Mouse (Mus musculus) MEL (cell line): ENCODE data around the gene Vmn1r167. TPM values are rescaled to one million over a fixed set of nuclear protein-coding genes. Genes with fewer than 3 reads are reported as not detected.
"Not testable (repeated sequence)": the region's sequence is repeated elsewhere in the genome, so short reads cannot be mapped to it uniquely, and the experiment has no call there.

ENCODE experiments used
- DNase-seq: peaks from one replicate; pipeline ENCODE4 v3.0.0; 2011; ENCODE audit warnings: low read depth, low spot score
- H3K27ac ChIP-seq: 2 replicates; pipeline ENCODE4 v1.5.1; 2012; ENCODE audit warnings: low read depth, mild to moderate bottlenecking, control low read depth, low read length, moderate library complexity; ENCODE audit not compliant: control insufficient read depth
- H3K27me3 ChIP-seq, 2 experiments: fragments of 150-350 bp in 1 of 2; sonication (generic) in 1 of 2; 2 replicates each; pipeline ENCODE4 v1.6.1; 2012; ENCODE audit warnings: low read length in 2 of 2, mild to moderate bottlenecking in 2 of 2, improper control_type of control experiment in 1 of 2, moderate library complexity in 1 of 2; ENCODE audit not compliant: insufficient read depth in 2 of 2, control insufficient read depth in 1 of 2
- H3K36me3 ChIP-seq, 2 experiments: 2 replicates each; pipeline ENCODE4 v1.6.1; 2012 to 2014; ENCODE audit warnings: low read length in 2 of 2, improper control_type of control experiment in 1 of 2, inconsistent platforms in 1 of 2, mild to moderate bottlenecking in 1 of 2; ENCODE audit not compliant: insufficient read depth in 2 of 2, control insufficient read depth in 1 of 2
- H3K4me1 ChIP-seq, 2 experiments: fragments of 150-350 bp in 1 of 2; sonication (generic) in 1 of 2; 2 replicates each; pipeline ENCODE4 v1.6.1; 2012; ENCODE audit warnings: low read length in 2 of 2, improper control_type of control experiment in 1 of 2, mild to moderate bottlenecking in 1 of 2; ENCODE audit not compliant: insufficient read depth in 2 of 2, control insufficient read depth in 1 of 2
- H3K4me3 ChIP-seq, 2 experiments: fragments of 150-350 bp in 1 of 2; sonication (generic) in 1 of 2; 2 replicates each; pipeline ENCODE4 v1.5.1; 2012; ENCODE audit warnings: low read depth in 2 of 2, low read length in 2 of 2, mild to moderate bottlenecking in 2 of 2, moderate library complexity in 2 of 2, control low read depth in 1 of 2, improper control_type of control experiment in 1 of 2; ENCODE audit not compliant: control insufficient read depth in 1 of 2, insufficient read depth in 1 of 2
- H3K79me2 ChIP-seq: 2 replicates; pipeline ENCODE4 v1.6.1; 2012; ENCODE audit warnings: mild to moderate bottlenecking, low read length, moderate library complexity; ENCODE audit not compliant: control insufficient read depth, poor library complexity, insufficient read depth
- H3K9ac ChIP-seq: 2 replicates; pipeline ENCODE4 v1.6.1; 2012; ENCODE audit warnings: low read depth, mild to moderate bottlenecking, control low read depth, low read length, moderate library complexity; ENCODE audit not compliant: control insufficient read depth, poor library complexity, severe bottlenecking
- H3K9me3 ChIP-seq: fragments of 150-350 bp; sonication (generic); replicated peaks from 2 replicates; pipeline ENCODE4 v1.6.1; 2012; ENCODE audit warnings: mild to moderate bottlenecking, low read length, improper control_type of control experiment, moderate library complexity; ENCODE audit not compliant: insufficient read depth
- polyA plus RNA-seq, 2 experiments: library from polyadenylated mRNA; stranded (reverse) in 1 of 2; unstranded in 1 of 2; fragments of >175 nt in 1 of 2; fragments of >200 nt in 1 of 2; gene quantifications; 2 replicates each; pipeline versions ENCODE4 v1.2.1 to v1.2.4; 2012; ENCODE audit warnings: low replicate concordance in 2 of 2, low read depth in 1 of 2; ENCODE audit not compliant: insufficient read length in 2 of 2, insufficient read depth in 1 of 2, missing spikeins in 1 of 2
- total RNA-seq: library from RNA; depleted of rRNA; stranded (reverse); fragments of 300-350 nt; gene quantifications from 2 replicates; pipeline ENCODE4 v1.2.3, GENCODE M21; 2012; rRNA removed

Gene Vmn1r167
- total RNA-seq (not detected in 2 replicates), polyA plus RNA-seq (not detected)

- DNase-seq, H3K9ac ChIP-seq, H3K4me3 ChIP-seq: not testable (repeated sequence)
These were observed at the start of gene Vmn1r167 for GRCm38 (mm10) chr7:23507106-23507505. TSS of gene Vmn1r167 (minus strand) at chr7:23507206.

GRCm38 (mm10) chr7:23539432-23539831 is 32.4 kb upstream of the Vmn1r167 start, which contains the start of gene Vmn1r168:
TSS of gene Vmn1r168 (plus strand) at chr7:23539732.
- not testable (repeated sequence) for H3K79me2 ChIP-seq, H3K9me3 ChIP-seq, H3K36me3 ChIP-seq, DNase-seq, H3K4me3 ChIP-seq, H3K4me1 ChIP-seq, H3K27ac ChIP-seq, H3K9ac ChIP-seq, H3K27me3 ChIP-seq

More at GRCm38 (mm10) chr7:23507106-23507505, at the start of gene Vmn1r167:
- not testable (repeated sequence) for H3K36me3 ChIP-seq, H3K9me3 ChIP-seq, H3K27ac ChIP-seq, H3K4me1 ChIP-seq, H3K79me2 ChIP-seq, H3K27me3 ChIP-seq

GRCm38 (mm10) chr7:23472886-23473285 is 34.1 kb downstream of the Vmn1r167 start:
- not testable (repeated sequence) for H3K36me3 ChIP-seq, H3K4me3 ChIP-seq, H3K9ac ChIP-seq, H3K4me1 ChIP-seq, H3K79me2 ChIP-seq, H3K27me3 ChIP-seq, DNase-seq, H3K27ac ChIP-seq, H3K9me3 ChIP-seq

- DNase-seq, H3K79me2 ChIP-seq, H3K27me3 ChIP-seq, H3K36me3 ChIP-seq, H3K4me1 ChIP-seq, H3K9ac ChIP-seq, H3K9me3 ChIP-seq, H3K4me3 ChIP-seq, H3K27ac ChIP-seq: not testable (repeated sequence)
These were observed 36.2 kb downstream of the Vmn1r167 start for GRCm38 (mm10) chr7:23470832-23471231.

- H3K36me3 ChIP-seq, H3K4me1 ChIP-seq, H3K27me3 ChIP-seq, H3K79me2 ChIP-seq, DNase-seq, H3K4me3 ChIP-seq, H3K27ac ChIP-seq, H3K9ac ChIP-seq, H3K9me3 ChIP-seq: not testable (repeated sequence)
These were observed 36.8 kb downstream of the Vmn1r167 start for GRCm38 (mm10) chr7:23470201-23470600.

Other genes starting within 250 kb of the Vmn1r167 start
- not detected in 2 replicates for gene Gm6902, start 228.3 kb downstream of the Vmn1r167 start, total RNA-seq
- gene Gm6902, start 228.3 kb downstream of the Vmn1r167 start, polyA plus RNA-seq: not detected
- gene Nlrp4e, start 206.0 kb downstream of the Vmn1r167 start, total RNA-seq: not detected in 2 replicates
- not detected for gene Nlrp4e, start 206.0 kb downstream of the Vmn1r167 start, polyA plus RNA-seq
- gene Nlrp5, start 121.3 kb downstream of the Vmn1r167 start, total RNA-seq: not detected in 2 replicates
- not detected for gene Nlrp5, start 121.3 kb downstream of the Vmn1r167 start, polyA plus RNA-seq
- gene Vmn1r168, start 32.5 kb upstream of the Vmn1r167 start, total RNA-seq: not detected in 2 replicates
- gene Vmn1r168, start 32.5 kb upstream of the Vmn1r167 start, polyA plus RNA-seq: not detected
- gene Vmn1r169, start 68.3 kb upstream of the Vmn1r167 start, total RNA-seq: not detected in 2 replicates
- not detected for gene Vmn1r169, start 68.3 kb upstream of the Vmn1r167 start, polyA plus RNA-seq
- not detected in 2 replicates for gene Vmn1r170, start 99.0 kb upstream of the Vmn1r167 start, total RNA-seq
- gene Vmn1r170, start 99.0 kb upstream of the Vmn1r167 start, polyA plus RNA-seq: not detected
- not detected in 2 replicates for gene Vmn1r171, start 123.5 kb upstream of the Vmn1r167 start, total RNA-seq
- gene Vmn1r171, start 123.5 kb upstream of the Vmn1r167 start, polyA plus RNA-seq: not detected
- gene Vmn1r172, start 151.1 kb upstream of the Vmn1r167 start, total RNA-seq: not detected in 2 replicates
- not detected for gene Vmn1r172, start 151.1 kb upstream of the Vmn1r167 start, polyA plus RNA-seq
- not detected in 2 replicates for gene Vmn1r173, start 193.5 kb upstream of the Vmn1r167 start, total RNA-seq
- gene Vmn1r173, start 193.5 kb upstream of the Vmn1r167 start, polyA plus RNA-seq: not detected
- not detected in 2 replicates for gene Vmn1r174, start 245.1 kb upstream of the Vmn1r167 start, total RNA-seq
- not detected for gene Vmn1r174, start 245.1 kb upstream of the Vmn1r167 start, polyA plus RNA-seq